Comparison of ENCODE assay signal across 21 mouse cellular contexts in genomic region chr9:27766446-27766845, GRCm38 (mm10). TPM values are rescaled to one million over a fixed set of nuclear protein-coding genes. Genes with fewer than 3 reads are reported as not detected.
A peak's percentile ranks its signal among the peaks of the same experiment; 100 is the strongest.
DNase-seq lines count a peak whose midpoint lies in the region; ATAC-seq and TF ChIP-seq lines count a peak whose summit lies in the region.
"Had no signal": no experiment of that assay in that cellular context is flagged by ENCODE, and none has a peak within 500 bp of the region (broad histone marks: within the 10 kb centered on the region; RNA-seq: fewer than 3 reads in every experiment).

No protein-coding gene starts in this region.

- H3K36me3 ChIP-seq in heart, adult 2 months (ENCODE audit: control insufficient read depth, insufficient read depth, low read length), result no peaks in the 10 kb centered on the region
- H3K36me3 ChIP-seq: intestine, embryonic 15.5 days; kidney, embryonic 15.5 days; limb, embryonic 13.5 days had no signal

- TF ChIP-seq CTCF in heart, adult 2 months (IDR thresholded peaks at IDR 0.05), result no peak

- intact Hi-C loops in left cerebral cortex, postnatal 14 days (cut with DNase I), result loop anchor here (2.0 kb wide), 1 partner anchor 38 kb away; no protein-coding TSS in a partner anchor
- intact Hi-C loops in heart, adult 2 months (cut with DNase I), result no loop called here

- no peaks in the 10 kb centered on the region for H3K79me2 ChIP-seq in heart, adult 2 months (replicated peaks; ENCODE audit: control insufficient read depth, insufficient read depth, low read length)

- no peak overlapping the region for H3K9ac ChIP-seq in heart, adult 2 months (ENCODE audit: low read depth, low read length)
- H3K9ac ChIP-seq: hindbrain, embryonic 14.5 days; intestine, embryonic 15.5 days; kidney, embryonic 15.5 days; limb, embryonic 13.5 days; liver, embryonic 14.5 days had no signal

- ATAC-seq in frontal cortex, adult (ENCODE audit: low TSS enrichment), result 0 out of 2 replicates have a peak, but pooled peaks have one; percentile 31
- ATAC-seq: intestine, embryonic 15.5 days had no signal

- H3K27me3 ChIP-seq in heart, adult 2 months (ENCODE audit: control insufficient read depth, insufficient read depth, low read length), result no peaks in the 10 kb centered on the region
- H3K27me3 ChIP-seq: intestine, embryonic 15.5 days; kidney, embryonic 15.5 days; limb, embryonic 13.5 days had no signal

- no peak for TF ChIP-seq POLR2A in heart, adult 2 months (IDR thresholded peaks at IDR 0.05; ENCODE audit: insufficient read depth, low read depth, low read length)

- no peak overlapping the region for H3K4me3 ChIP-seq in heart, adult 2 months
- H3K4me3 ChIP-seq: erythroblast, embryonic 14.5 days; intestine, embryonic 15.5 days; kidney, embryonic 15.5 days; limb, embryonic 13.5 days had no signal

- no peaks in the 10 kb centered on the region for H3K4me1 ChIP-seq in heart, adult 2 months (ENCODE audit: control insufficient read depth, insufficient read depth, low read length)
- H3K4me1 ChIP-seq: intestine, embryonic 15.5 days; kidney, embryonic 15.5 days; limb, embryonic 13.5 days had no signal

- 89% methylated on average over 3 of the region's 3 CpGs for WGBS in heart, adult 2 months

- no peak for TF ChIP-seq EP300 in heart, adult 2 months (IDR thresholded peaks at IDR 0.05; ENCODE audit: insufficient read depth, low read depth, low read length)

- no peak overlapping the region for H3K27ac ChIP-seq in heart, adult 2 months
- H3K27ac ChIP-seq: hindbrain, embryonic 14.5 days; intestine, embryonic 15.5 days; kidney, embryonic 15.5 days; limb, embryonic 13.5 days; liver, embryonic 14.5 days had no signal

- no peak for DNase-seq in frontal cortex, postnatal 14 days (ENCODE audit: low spot score in 2 of 2)
- peak; percentile 18 to 26 for DNase-seq in right cerebral cortex, adult 2 months (ENCODE audit: low spot score in 2 of 2)
- DNase-seq in right cerebral cortex, postnatal 14 days, result no peak
- DNase-seq in left cerebral cortex, postnatal 14 days (ENCODE audit: low spot score in 2 of 2), result peak; percentile 40 to 58
- DNase-seq in gastrocnemius, postnatal 10 days, result no peak
- no peak for DNase-seq in urinary bladder, adult 18-20 months (ENCODE audit: low spot score in 2 of 2)
- no peak for DNase-seq in heart, adult 2 months
- DNase-seq: adrenal gland, postnatal 10 days; cerebellum, adult 18-20 months; cerebellum, postnatal 36 days; gastrocnemius, postnatal 36 days; heart, postnatal 14 days; thymus, postnatal 36 days had no signal

RNA-seq across cellular contexts. Expression of gene Opcml, which starts 24.1 kb away (rescaled TPM):
- 100 to 1,000 TPM; 365 to 394 TPM for total RNA-seq in left cerebral cortex, postnatal 14 days (2021)
- 1 to 10 TPM; 5.0 to 5.7 TPM for total RNA-seq in gastrocnemius, postnatal 10 days (2021)
- total RNA-seq in heart, adult 2 months (2021), result 1 to 10 TPM in 1 of 2 experiments, under 1 TPM in 1; 0.94 to 1.3 TPM
- polyA plus RNA-seq in heart, adult 2 months (2012; rRNA removed), result 1.2 and 1.9 TPM in 2 replicates
- total RNA-seq: megakaryocyte progenitor cell, adult 5-6 weeks had no signal

Comparison
In these comparisons a context has a peak if more than half of its experiments do, and no peak if none do; other contexts are left out.
1. DNase-seq: peak in right cerebral cortex, adult 2 months (2 of 2) and left cerebral cortex, postnatal 14 days (2 of 2); none in frontal cortex, postnatal 14 days (0 of 2), right cerebral cortex, postnatal 14 days (single experiment), gastrocnemius, postnatal 10 days (single experiment), urinary bladder, adult 18-20 months (0 of 2) and heart, adult 2 months (0 of 2).
2. RNA of gene Opcml, which starts 24.1 kb away (total RNA-seq): 365 to 394 TPM in left cerebral cortex, postnatal 14 days; 5.0 to 5.7 TPM in gastrocnemius, postnatal 10 days and 0.94 to 1.3 TPM in heart, adult 2 months; every median in the first group is over 10 times any median in the second.